Mouse (Mus musculus) heart, postnatal 0 days (tissue): ENCODE measurements around the gene Sh3bp4. TPM values are rescaled to one million over a fixed set of nuclear protein-coding genes. Genes with fewer than 3 reads are reported as not detected.
A peak's percentile ranks its signal among the peaks of the same experiment; 100 is the strongest.

Experiments
- ATAC-seq: fragments of 200-750 bp; cut with Nextera tagmentation; 2 replicates; pipeline ENCODE4 v1.8.0; 2017; ENCODE audit warnings: low read depth, moderate number of reproducible peaks, moderate library complexity; ENCODE audit not compliant: insufficient read depth
- DNase-seq: peaks from one replicate; pipeline ENCODE4 v3.0.0-alpha.2; 2016; ENCODE audit warnings: low spot score
- H3K27ac ChIP-seq: fragments of 300-500 bp; sonication (generic); 2 replicates; pipeline ENCODE4 v1.5.1; 2014; ENCODE audit warnings: low read depth, mild to moderate bottlenecking
- H3K27me3 ChIP-seq: fragments of 300-500 bp; sonication (generic); 2 replicates; pipeline ENCODE4 v1.6.1; 2014; ENCODE audit warnings: low read length, mixed read lengths; ENCODE audit not compliant: control insufficient read depth, insufficient read depth
- H3K36me3 ChIP-seq: fragments of 300-500 bp; sonication (generic); replicated peaks from 2 replicates; pipeline ENCODE4 v1.6.1; 2014; ENCODE audit warnings: low read length, mixed read lengths; ENCODE audit not compliant: control insufficient read depth, insufficient read depth
- H3K4me1 ChIP-seq: fragments of 300-500 bp; sonication (generic); 2 replicates; pipeline ENCODE4 v1.6.1; 2014; ENCODE audit warnings: antibody characterized with exemption; ENCODE audit not compliant: control insufficient read depth, insufficient read depth
- H3K4me2 ChIP-seq: fragments of 300-500 bp; sonication (generic); 2 replicates; pipeline ENCODE4 v1.6.1; 2014; ENCODE audit warnings: low read depth, mild to moderate bottlenecking, low read length, moderate library complexity
- H3K4me3 ChIP-seq: fragments of 300-500 bp; sonication (generic); 2 replicates; pipeline ENCODE4 v1.5.1; 2014; ENCODE audit warnings: low read depth, low read length
- H3K9ac ChIP-seq: fragments of 300-500 bp; sonication (generic); replicated peaks from 2 replicates; pipeline ENCODE4 v1.6.1; 2014; ENCODE audit warnings: low read depth, low read length, mixed read lengths
- H3K9me3 ChIP-seq: fragments of 300-500 bp; sonication (generic); replicated peaks from 2 replicates; pipeline ENCODE4 v1.6.1; 2016; ENCODE audit warnings: low read length; ENCODE audit not compliant: control insufficient read depth
- CTCF ChIP-seq: IDR thresholded peaks from 2 replicates; pipeline ENCODE4 v1.5.1; 2016; ENCODE audit warnings: antibody characterized with exemption, control low read depth, low read depth
- EP300 ChIP-seq: IDR thresholded peaks from 2 replicates; pipeline ENCODE4 v1.6.1; 2016; ENCODE audit warnings: antibody characterized with exemption, low read depth
- WGBS: fragments of 180-500 bp; shearing (Covaris S2); extraction: QIAGEN DNeasy Blood & Tissue Kit; methylation state at CpG from one replicate; pipeline ENCODE4 v1.1.7; 2014; 5-methylcytosine and 5-hydroxymethylcytosine counted together
- polyA plus RNA-seq: library from polyadenylated mRNA; unstranded; fragments of >200 nt; fragmentation: Nextera tagmentation; extraction: Ambion mirVana; gene quantifications from 2 replicates; pipeline ENCODE4 v1.2.1, GENCODE M21; 2015
- total RNA-seq: library from RNA; depleted of rRNA; stranded (reverse); fragments of >200 nt; gene quantifications from 2 replicates; pipeline ENCODE4 v1.2.3, GENCODE M21; 2014; ENCODE audit warnings: low replicate concordance

The Sh3bp4 gene
- total and polyA plus RNA-seq, 2 experiments from 2014 or later, result 15.1 to 50.6 TPM

DNA sequence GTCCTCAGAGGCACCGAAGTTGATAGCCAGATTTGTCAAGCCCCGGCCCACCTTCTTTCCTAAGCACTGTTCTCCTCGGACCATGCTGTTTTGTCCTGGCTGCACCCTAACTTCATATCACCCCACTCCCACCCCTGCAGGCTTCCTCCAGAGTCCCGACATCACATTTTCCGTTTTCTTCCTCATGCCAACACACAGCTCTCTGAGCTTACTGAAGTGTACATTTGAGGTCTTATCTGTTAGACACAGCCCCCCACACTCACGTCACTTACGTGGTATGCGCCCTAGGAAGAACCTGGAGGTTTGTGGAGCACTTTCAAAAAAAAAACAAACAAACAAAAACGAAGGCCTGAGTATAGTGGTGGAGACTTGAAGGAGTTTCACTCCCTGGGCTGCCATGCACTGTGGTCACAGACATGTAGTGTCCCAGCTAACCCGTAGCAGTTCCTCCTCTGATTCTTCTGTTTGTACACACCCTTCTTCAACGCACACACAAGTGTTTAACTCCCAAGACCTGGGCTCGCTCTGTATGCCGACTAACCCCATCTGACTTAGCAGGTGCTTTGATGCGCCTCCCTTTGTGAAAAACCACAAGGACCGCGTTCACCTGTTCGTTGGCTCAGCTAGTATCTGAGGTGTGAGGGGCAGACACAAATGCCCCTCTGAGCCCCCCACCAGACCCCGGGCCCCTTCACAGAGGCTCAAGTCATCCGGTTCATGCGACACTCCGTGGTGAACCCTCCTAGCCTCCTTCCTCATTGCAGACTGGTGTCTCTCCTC is 19.8 kb downstream of the Sh3bp4 start:
- H3K27me3 ChIP-seq, result no peaks in the 10 kb centered on the region
- DNase-seq (no peak), ATAC-seq (no peak)
- peaks cover 66% of the 10 kb centered on the region for H3K4me1 ChIP-seq
- no peak overlapping the region; the same call in 1 of the 2 replicates for H3K4me2 ChIP-seq
- H3K27ac ChIP-seq, result peak overlapping the region; percentile 67
- no peak overlapping the region for H3K9ac ChIP-seq
- H3K4me3 ChIP-seq, result no peak overlapping the region
- H3K9me3 ChIP-seq, result no peaks in the 10 kb centered on the region
- no peaks in the 10 kb centered on the region for H3K36me3 ChIP-seq
- TF ChIP-seq EP300 (no peak), CTCF (no peak)
- WGBS, result 43% methylated on average over 21 of the region's 21 CpGs

DNA sequence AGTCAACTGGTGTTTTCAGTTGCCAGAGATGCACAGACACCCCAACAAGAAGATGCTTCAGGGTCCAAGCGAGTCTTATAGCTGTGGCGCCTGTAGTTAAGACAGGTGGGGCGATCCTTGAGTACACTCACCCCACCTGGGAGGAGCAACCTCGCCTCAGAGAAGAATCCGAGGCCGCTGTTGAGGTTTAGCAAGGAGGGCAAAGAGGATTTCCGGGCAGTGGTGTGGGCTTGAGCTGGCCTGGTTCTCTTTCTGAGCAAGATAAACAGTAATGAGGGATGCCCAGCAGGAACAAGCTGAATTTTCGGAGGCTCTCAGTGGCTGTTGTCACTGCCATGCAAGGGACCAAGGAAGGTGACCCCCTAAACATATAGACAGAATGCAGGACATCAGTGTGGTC is 20.5 kb downstream of the Sh3bp4 start:
- H3K9ac ChIP-seq, result no peak overlapping the region
- H3K4me1 ChIP-seq, result peaks cover 71% of the 10 kb centered on the region
- TF ChIP-seq CTCF (no peak), EP300 (no peak)
- no peaks in the 10 kb centered on the region for H3K36me3 ChIP-seq
- peak overlapping the region; percentile 67; the same call in 1 of the 2 replicates for H3K27ac ChIP-seq
- ATAC-seq (no peak), DNase-seq (no peak)
- 72% methylated on average over 8 of the region's 8 CpGs for WGBS
- H3K27me3 ChIP-seq, result no peaks in the 10 kb centered on the region
- H3K9me3 ChIP-seq, result no peaks in the 10 kb centered on the region
- no peak overlapping the region for H3K4me3 ChIP-seq
- no peak overlapping the region for H3K4me2 ChIP-seq

DNA sequence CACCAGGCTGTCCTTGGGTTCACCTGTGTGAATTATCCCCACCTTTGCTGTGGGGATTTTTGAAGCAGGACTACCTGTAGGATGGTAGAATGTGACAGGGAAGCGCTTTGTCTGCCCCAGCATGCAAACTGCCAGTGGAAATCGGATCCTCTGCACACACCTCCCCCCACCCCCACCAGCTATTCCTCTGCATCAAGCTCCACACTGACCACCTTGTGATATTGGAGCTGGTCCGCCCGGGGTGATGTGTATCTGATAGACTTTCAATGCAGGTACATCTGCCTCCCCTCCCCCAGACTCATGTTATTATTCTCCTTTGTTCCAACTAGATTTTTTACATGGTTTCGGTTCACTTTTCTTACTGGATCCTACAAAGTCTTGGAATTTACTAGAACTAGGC is 21.8 kb downstream of the Sh3bp4 start:
- Histone ChIP-seq H3K9me3 (no peaks in the 10 kb centered on the region), H3K4me3 (no peak overlapping the region), H3K4me1 (peaks cover 80% of the 10 kb centered on the region), H3K27me3 (no peaks in the 10 kb centered on the region), H3K4me2 (peak overlapping the region; percentile 41; the same call in 1 of the 2 replicates), H3K27ac (peak overlapping the region; percentile 84), H3K36me3 (no peaks in the 10 kb centered on the region), H3K9ac (0 out of 2 replicates have a peak overlapping the region, but pooled peaks have one; percentile 11)
- DNase-seq (no peak), ATAC-seq (no peak)
- TF ChIP-seq CTCF (no peak), EP300 (no peak)
- 52% methylated on average over 5 of the region's 5 CpGs for WGBS

GRCm38 (mm10) chr1:89092442-89092991 is 22.3 kb downstream of the Sh3bp4 start:
- H3K27ac ChIP-seq, result peak overlapping the region; percentile 84
- WGBS, result 8% methylated on average over 19 of the region's 19 CpGs
- no peaks in the 10 kb centered on the region for H3K27me3 ChIP-seq
- DNase-seq, result peak; percentile 82
- TF ChIP-seq EP300 (no peak; the same call in none of the 2 replicates), CTCF (no peak)
- H3K4me1 ChIP-seq, result peaks cover 77% of the 10 kb centered on the region
- ATAC-seq, result peak; percentile 61
- H3K36me3 ChIP-seq, result no peaks in the 10 kb centered on the region
- peak overlapping the region; percentile 41 for H3K4me2 ChIP-seq
- H3K4me3 ChIP-seq, result no peak overlapping the region
- 0 out of 2 replicates have a peak overlapping the region, but pooled peaks have one; percentile 11 for H3K9ac ChIP-seq
- H3K9me3 ChIP-seq, result no peaks in the 10 kb centered on the region

DNA sequence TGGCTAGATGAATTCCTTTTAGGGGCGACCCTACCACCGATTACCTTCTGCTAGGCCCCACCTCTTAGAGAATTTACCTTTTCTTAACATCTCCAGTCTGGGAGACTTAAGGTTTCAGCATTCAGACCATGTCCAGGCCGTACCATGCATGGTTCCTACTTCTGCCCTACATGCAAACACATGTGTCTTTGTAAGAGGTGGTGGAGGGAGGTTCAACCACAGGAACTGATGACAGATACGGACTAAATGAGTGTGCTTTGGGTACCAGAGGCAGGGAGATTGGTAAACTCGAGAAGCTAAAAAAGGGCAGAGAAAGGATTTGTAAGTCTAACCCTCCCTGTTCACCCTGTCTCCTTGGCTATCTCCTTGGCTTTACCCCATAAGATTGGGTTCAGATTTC is 23.5 kb downstream of the Sh3bp4 start:
- Histone ChIP-seq H3K27ac (peak overlapping the region; percentile 84), H3K4me2 (no peak overlapping the region), H3K4me3 (no peak overlapping the region), H3K9me3 (no peaks in the 10 kb centered on the region), H3K4me1 (peaks cover 65% of the 10 kb centered on the region), H3K9ac (no peak overlapping the region), H3K36me3 (no peaks in the 10 kb centered on the region), H3K27me3 (no peaks in the 10 kb centered on the region)
- TF ChIP-seq EP300 (no peak), CTCF (no peak)
- ATAC-seq (no peak), DNase-seq (no peak)
- WGBS, result 67% methylated on average over 5 of the region's 5 CpGs
